Mouse (Mus musculus): Measurements from ENCODE around the gene Cntn5. TPM values are rescaled to one million over a fixed set of nuclear protein-coding genes. Genes with fewer than 3 reads are reported as not detected.

Gene Cntn5
- total RNA-seq, 2 experiments from 2014 or later: not detected

DNA sequence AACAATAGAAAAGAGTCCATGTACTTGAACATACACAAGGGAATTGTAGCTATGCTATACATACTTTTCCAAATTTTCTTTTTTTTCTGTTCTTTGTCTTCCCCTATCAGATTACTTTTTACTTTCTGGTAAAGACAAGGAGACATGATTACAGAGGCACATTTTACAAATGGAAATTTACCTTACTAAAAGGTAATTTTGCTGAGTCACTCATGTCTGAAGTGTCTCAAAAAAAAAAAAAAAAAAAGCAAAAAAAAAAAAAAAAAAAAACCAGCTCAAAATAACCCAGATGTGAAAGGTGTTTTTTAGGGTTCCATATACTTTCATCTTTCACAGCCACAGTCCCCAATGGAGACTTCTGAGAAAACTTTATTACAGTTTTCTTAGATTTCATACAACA, 492.5 kb downstream of the Cntn5 start:
- no peak for DNase-seq

- no peak for DNase-seq
Observed at GRCm38 (mm10) chr9:10400099-10400498, 504.5 kb downstream of the Cntn5 start.

GRCm38 (mm10) chr9:10389863-10390262, 514.7 kb downstream of the Cntn5 start:
- no peak for DNase-seq

DNA sequence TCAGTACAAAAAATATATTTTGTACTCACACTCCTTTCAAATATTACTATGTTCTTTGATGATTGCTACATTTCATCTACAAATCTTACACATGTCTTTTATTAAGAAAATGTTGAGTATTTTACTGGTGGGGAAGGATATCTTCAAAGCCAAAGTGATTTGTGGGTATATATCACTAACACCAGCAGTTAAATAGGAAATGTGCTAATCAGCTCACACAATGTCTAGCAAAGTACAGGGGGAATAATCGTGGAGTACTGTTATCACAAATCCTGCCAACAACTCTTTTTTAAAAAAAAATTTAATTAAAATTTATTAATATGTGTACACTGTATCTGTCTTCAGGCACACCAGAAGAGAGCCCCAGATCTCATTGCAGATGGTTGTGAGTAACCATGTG, 520.1 kb downstream of the Cntn5 start:
- DNase-seq: no peak

DNA sequence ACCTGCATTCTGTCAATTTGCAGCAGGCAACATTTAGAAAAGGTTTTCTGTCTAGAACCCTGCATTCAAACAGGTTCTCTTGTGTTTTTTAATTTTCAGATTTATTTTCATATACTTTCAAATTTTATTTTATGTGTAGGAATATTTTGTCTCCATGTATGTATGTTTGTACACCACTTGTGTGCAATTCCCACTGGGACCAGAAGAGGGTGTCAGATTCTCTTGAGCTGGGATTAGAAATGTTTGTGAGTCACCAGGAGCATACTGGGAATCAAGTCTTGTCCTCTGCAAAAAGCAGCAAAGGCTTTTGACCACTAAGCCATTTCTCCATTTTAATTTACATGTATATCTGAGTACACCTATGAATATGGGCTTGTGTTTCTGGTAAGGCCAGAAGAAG, 521.4 kb downstream of the Cntn5 start:
- DNase-seq: no peak

DNA sequence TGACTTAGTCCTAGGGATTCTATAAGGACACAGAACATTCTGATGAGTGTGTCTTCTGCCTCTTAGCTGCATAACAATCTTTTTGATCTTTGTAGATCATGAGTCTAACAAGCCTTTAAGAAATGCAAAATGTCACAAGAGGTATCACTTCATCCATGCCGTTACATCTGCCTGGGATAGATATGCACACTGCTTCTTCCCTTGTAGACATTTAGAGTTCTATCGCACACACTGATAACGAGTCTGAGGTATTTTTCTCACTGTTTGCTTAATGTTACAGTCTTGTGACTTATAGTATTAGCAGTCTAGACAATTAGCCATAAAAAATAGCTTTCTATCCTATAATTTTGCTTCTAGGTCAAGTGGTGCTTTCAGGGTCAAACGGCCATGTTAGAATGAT, 522.9 kb downstream of the Cntn5 start:
- DNase-seq: no peak

GRCm38 (mm10) chr9:10376261-10376660, 528.3 kb downstream of the Cntn5 start:
- DNase-seq: no peak

DNA sequence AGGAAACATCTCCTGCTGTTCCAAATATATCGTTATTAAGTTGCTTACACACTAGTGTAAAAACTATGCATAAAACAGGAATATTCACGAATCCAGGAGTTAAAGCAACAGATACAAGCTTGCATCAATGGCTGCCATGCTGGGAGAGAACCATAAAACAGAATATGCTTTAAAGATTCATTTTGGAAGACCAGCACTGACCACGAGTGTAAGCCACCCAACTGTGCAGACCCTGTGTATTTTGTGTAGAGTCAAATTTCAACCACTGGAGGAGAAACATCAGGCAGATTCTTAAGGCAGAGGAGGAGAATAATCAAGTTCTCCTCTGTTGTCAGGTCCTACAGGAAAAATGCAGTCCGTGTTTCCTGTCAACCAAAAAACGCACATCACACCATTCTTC, 535.6 kb downstream of the Cntn5 start:
- no peak for DNase-seq

- no peak for DNase-seq
Observed at GRCm38 (mm10) chr9:10368410-10368809, 536.2 kb downstream of the Cntn5 start.

DNA sequence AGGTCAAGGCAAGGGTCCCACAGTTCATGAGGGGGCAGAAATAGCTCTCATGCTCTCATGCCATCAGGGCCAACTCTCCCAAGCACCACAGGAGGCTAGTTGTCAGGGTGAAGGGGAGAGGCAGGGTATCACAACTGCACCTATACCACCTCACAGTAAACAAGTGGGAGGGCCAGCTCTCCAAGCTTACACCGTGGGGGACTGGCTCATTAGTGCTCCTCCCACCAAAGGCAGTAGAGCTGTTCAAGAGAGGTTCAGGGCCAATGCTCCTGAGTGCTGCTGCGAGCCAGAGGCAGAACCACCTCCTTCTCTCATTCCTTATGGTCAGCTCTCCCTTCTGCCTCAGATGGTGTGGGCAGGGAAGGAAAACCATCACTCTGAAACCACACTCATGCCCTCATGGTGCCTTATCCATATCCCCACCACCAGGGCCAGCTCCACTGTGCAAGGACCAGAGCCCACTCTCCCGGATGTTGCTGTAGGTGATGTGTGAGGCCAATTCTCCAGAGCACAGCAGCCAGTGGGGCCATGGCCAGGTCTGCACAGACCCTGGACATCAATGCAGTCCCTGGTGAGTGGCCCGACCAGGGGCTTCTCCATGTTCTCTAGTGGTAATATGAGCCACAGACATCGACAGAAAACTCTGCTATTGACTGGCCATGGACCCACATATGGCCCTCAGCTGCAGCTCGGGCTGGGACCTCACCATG, 538.2 kb downstream of the Cntn5 start:
- DNase-seq: no peak

DNA sequence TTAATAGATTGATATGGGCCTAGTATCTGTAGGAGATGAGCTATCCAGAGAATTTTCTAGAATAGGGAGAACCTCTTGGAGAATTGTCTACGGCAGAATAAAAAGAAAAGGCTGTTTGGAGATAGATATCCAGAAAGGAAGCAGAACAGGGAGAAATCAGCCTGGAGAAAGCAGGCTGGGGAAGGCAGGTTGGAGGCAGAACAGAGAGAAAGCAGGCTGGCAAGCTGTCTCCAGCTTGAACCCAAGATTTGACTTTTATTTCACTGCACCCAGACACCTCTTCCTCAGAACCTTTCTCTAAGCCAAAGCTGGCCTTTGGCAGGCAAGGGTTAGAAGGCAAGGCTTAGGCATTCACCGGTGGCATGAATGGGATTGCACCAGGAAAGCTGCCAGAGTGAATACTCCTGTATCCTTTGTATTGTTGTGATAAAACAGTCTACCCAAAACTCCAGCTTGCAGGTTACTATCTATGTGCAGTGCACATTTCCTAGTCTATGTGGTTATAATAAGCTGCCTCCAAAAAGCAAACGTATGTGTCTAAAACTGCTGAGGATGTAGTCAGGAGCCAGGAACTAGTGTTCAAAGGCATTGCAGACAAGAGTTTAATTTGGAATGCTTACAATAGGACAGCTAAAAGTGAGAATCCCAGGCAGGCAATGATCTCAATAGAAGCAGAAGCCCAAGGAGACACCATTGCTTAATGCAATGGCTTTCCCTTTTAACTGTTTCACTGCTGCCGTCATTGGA, 553.5 kb downstream of the Cntn5 start:
- no peak for DNase-seq

DNA sequence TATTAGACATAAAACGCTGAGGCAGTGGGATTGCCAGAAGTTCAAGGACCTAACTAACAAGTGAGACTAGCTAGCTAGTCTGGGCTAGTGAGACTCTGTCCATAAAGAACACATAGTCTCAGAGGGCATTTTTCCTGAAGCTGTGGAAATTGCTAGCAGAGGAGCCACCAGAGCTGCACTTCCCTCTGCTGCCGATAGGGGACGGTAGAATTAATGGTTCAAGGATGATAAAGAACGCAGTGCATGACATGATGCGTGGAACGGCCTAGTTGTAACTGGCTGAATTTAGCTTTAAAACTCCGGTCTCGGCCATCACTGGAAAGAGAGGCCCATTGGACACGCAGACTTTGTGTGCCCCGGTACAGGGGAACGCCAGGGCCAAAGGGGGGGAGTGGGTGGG, 555.8 kb downstream of the Cntn5 start:
- no peak for DNase-seq

- DNase-seq: no peak
Observed at GRCm38 (mm10) chr9:10348222-10348621, 556.4 kb downstream of the Cntn5 start.

DNA sequence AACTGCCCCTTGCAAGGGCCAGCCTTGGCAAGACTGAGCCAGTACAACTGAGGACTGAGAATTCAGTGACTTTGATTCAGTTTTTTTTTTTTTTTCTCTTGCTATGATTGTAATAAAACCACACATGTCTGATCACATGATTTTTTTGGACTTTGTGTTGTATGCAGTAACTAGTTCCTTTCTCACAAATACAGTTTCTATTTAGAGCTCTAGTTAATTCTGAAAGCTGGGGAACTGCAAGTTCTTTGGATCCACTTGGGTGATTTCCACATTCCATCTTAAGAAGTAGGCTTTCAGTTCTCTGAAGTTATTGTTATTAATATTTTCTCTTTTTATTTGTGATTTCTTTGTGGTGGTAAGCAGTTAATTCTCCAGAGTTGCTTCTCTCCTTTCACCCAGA, 563.8 kb downstream of the Cntn5 start:
- DNase-seq: no peak

GRCm38 (mm10) chr9:10339716-10340115, 564.9 kb downstream of the Cntn5 start:
- no peak for DNase-seq

DNA sequence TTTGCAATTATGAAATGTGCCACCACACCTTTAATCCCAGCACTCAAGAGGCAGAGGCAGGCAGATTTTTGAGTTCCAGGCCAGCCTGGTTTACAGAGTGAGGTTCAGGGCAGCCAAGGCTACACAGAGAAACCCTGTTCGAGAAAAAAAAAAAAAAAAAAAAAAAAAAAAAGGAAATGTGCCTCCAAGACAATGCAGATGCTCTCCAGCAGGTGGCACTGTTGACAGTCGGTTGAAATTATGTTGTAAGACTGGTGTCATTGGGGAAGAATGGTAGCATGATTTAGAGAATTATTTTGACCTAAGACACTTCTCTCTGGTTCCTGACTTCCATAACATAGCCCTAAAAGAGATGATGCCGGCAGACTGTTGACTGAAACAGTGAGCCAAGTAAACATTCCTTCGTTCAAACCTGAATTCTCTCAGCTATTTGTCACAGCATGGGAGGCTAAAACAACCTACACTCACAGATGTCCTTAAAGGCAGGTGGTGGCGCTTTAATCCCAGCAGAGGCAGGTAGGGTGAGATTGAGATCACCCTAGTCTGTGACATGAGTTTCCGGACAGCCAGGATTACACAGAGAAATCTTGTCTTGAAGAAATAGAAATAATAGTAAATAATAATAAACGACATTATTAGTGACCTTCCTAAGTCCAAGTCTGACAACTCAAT, 579.7 kb downstream of the Cntn5 start:
- no peak for DNase-seq

- no peak for DNase-seq
Observed at GRCm38 (mm10) chr9:10269342-10269741, 635.2 kb downstream of the Cntn5 start.

GRCm38 (mm10) chr9:10268836-10269235, 635.7 kb downstream of the Cntn5 start:
- DNase-seq: no peak

DNA sequence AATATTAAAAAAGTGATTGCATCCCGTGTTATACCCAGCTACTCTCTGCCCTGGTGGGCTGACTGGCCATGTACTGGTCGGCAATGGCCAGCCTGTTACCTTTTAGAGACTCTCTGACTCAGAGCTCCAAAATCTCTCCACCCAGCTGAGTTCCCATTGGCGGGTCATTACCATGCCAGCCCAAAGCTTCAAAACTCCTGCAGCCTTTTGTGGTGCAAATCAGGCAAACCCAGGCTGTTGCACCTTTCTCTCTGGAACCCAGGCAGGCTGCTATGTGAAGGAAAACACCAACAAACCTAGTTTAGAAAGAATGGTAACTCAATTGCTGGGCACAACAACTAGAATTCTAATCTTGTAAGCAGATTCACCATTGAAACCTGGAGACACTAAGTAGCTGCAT, 639.0 kb downstream of the Cntn5 start:
- DNase-seq: no peak

GRCm38 (mm10) chr9:10233364-10233763, 671.2 kb downstream of the Cntn5 start:
- DNase-seq: no peak

DNA sequence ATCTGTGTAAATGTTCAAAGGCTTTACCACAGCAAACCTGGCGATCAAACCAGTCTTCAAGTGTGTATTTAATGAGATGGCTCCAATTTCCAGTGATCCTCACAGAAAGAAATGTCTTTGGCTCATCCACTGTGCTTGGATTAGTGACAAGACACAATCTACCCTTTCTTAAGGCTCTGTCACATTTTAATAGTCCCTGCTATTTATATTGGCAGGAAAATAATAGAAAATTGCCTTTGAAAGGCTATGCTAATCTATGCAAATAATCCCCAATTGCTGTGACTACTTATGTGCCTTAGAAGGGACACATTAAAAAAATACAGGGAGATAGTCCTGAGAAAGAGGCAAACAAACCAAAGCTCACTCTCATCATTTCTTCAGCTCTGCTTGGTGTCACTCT, 672.5 kb downstream of the Cntn5 start:
- no peak for DNase-seq

DNA sequence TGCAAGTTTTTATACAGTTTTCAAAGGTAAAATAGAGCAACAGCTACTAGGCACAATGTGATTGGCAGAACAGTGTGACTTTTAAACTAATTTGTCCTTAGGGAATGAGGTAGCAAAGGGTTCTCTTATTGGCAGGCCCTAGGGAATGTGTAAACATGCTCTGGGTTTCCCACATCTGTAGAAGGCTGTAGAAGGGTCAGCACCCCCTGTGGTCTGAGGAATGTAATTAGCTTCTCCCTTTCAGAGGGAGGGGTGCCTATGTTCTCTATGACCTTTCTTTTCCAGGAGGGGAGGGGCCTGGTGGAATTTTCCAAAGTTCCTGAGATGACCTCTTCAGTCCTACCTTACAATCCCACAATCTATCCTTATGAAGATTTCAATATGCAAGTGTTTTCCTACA, 673.6 kb downstream of the Cntn5 start:
- no peak for DNase-seq

GRCm38 (mm10) chr9:10229716-10230115, 674.9 kb downstream of the Cntn5 start:
- no peak for DNase-seq
